Comparison of ENCODE assay signal across 22 mouse cellular contexts in the genomic region with DNA sequence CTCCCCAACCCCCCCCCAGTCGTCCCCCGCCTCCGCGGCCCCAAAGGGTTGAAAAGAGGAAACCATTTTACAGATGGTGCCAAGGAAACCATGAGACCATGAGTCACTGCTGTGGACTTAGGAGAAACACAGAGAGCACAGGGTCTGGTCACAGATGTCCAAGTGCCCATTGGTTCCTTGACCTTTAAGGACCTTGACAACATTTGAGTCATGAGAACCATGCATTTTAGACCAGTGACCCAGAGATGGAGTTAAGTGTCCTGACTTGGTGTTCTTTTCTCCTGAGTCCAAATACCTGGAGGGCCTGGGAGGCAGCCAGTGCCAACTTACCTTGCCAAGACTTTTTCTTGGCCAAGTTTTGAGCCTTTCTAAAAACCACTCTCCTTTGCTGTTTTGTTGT. TPM values are rescaled to one million over a fixed set of nuclear protein-coding genes. Genes with fewer than 3 reads are reported as not detected.
DNase-seq lines count a peak whose midpoint lies in the region; ATAC-seq and TF ChIP-seq lines count a peak whose summit lies in the region.
"Had no signal": no experiment of that assay in that cellular context is flagged by ENCODE, and none has a peak within 500 bp of the region (broad histone marks: within the 10 kb centered on the region; RNA-seq: fewer than 3 reads in every experiment).

No protein-coding gene starts in this region.

- no peak overlapping the region for H3K27ac ChIP-seq in kidney, embryonic 16.5 days (ENCODE audit: low read length)
- H3K27ac ChIP-seq in left cerebral cortex, adult 2 months, result no peak overlapping the region
- no peak overlapping the region for H3K27ac ChIP-seq in forebrain, embryonic 15.5 days (replicated peaks)
- H3K27ac ChIP-seq: embryonic facial prominence, embryonic 10.5 days; hindbrain, embryonic 10.5 days; intestine, embryonic 15.5 days; liver, embryonic 13.5 days; macrophage; midbrain, embryonic 15.5 days; neural tube, embryonic 12.5 days had no signal

- no peak for TF ChIP-seq CTCF in left cerebral cortex, adult 2 months (IDR thresholded peaks at IDR 0.05)

- H3K9ac ChIP-seq in kidney, embryonic 16.5 days (replicated peaks; ENCODE audit: low read length), result no peak overlapping the region
- H3K9ac ChIP-seq in forebrain, embryonic 15.5 days (replicated peaks), result no peak overlapping the region
- H3K9ac ChIP-seq: intestine, embryonic 15.5 days; liver, embryonic 13.5 days; midbrain, embryonic 15.5 days; neural tube, embryonic 12.5 days had no signal

- DNase-seq in heart, adult 11 months, result peak; percentile 90
- no peak for DNase-seq in heart, postnatal 14 days
- DNase-seq in kidney, adult 9 months, result peak; percentile 57
- peak; percentile 49 for DNase-seq in 416B (ENCODE audit: low read depth)
- DNase-seq in fibroblast of lung, adult 2 months (ENCODE audit: low read depth), result peak; percentile 57
- no peak for DNase-seq in left cerebral cortex, adult 2 months (ENCODE audit: extremely low spot score in 1 of 2, low spot score in 2 of 2)
- DNase-seq: cerebellum, adult 18-20 months; gastrocnemius, postnatal 36 days; liver, embryonic 13.5 days; lung, adult 2 months; right cerebral cortex, postnatal 14 days; spleen, adult 18-20 months had no signal

- no peaks in the 10 kb centered on the region for H3K27me3 ChIP-seq in kidney, embryonic 16.5 days (ENCODE audit: insufficient read depth, low read length)
- H3K27me3 ChIP-seq in forebrain, embryonic 15.5 days, result no peaks in the 10 kb centered on the region
- H3K27me3 ChIP-seq: intestine, embryonic 15.5 days; liver, embryonic 13.5 days; midbrain, embryonic 15.5 days; neural tube, embryonic 12.5 days had no signal

- no peak for ATAC-seq in kidney, embryonic 16.5 days (ENCODE audit: low FRiP score, low TSS enrichment)
- ATAC-seq in forebrain, embryonic 15.5 days (replicated peaks), result no peak
- ATAC-seq: hindbrain, embryonic 16.5 days; intestine, embryonic 15.5 days; midbrain, embryonic 15.5 days had no signal

- 90% methylated on average over 4 of the region's 4 CpGs for WGBS in kidney, embryonic 16.5 days
- WGBS in forebrain, embryonic 15.5 days, result 87% methylated on average over 4 of the region's 4 CpGs

- no peak overlapping the region for H3K4me3 ChIP-seq in kidney, embryonic 16.5 days (ENCODE audit: low read length)
- no peak overlapping the region for H3K4me3 ChIP-seq in left cerebral cortex, adult 2 months
- H3K4me3 ChIP-seq in forebrain, embryonic 15.5 days, result no peak overlapping the region
- H3K4me3 ChIP-seq: embryonic facial prominence, embryonic 10.5 days; hindbrain, embryonic 10.5 days; intestine, embryonic 15.5 days; liver, embryonic 13.5 days; midbrain, embryonic 15.5 days; neural tube, embryonic 12.5 days had no signal

- no peaks in the 10 kb centered on the region for H3K9me3 ChIP-seq in kidney, embryonic 16.5 days (ENCODE audit: low read length)
- H3K9me3 ChIP-seq in forebrain, embryonic 15.5 days, result no peaks in the 10 kb centered on the region
- H3K9me3 ChIP-seq: embryonic facial prominence, embryonic 10.5 days; hindbrain, embryonic 10.5 days; intestine, embryonic 15.5 days; liver, embryonic 13.5 days; midbrain, embryonic 15.5 days; neural tube, embryonic 12.5 days had no signal

- no peak overlapping the region for H3K4me2 ChIP-seq in kidney, embryonic 16.5 days (replicated peaks; ENCODE audit: low read depth, low read length)
- H3K4me2 ChIP-seq in forebrain, embryonic 15.5 days (replicated peaks), result no peak overlapping the region
- H3K4me2 ChIP-seq: heart, embryonic 11.5 days; intestine, embryonic 15.5 days; liver, embryonic 13.5 days; midbrain, embryonic 15.5 days; neural tube, embryonic 12.5 days had no signal

- intact Hi-C loops in heart, postnatal 14 days (cut with DNase I), result no loop called here
- intact Hi-C loops in left cerebral cortex, adult 2 months (cut with DNase I), result no loop called here

- no peaks in the 10 kb centered on the region for H3K36me3 ChIP-seq in kidney, embryonic 16.5 days (ENCODE audit: insufficient read depth, low read length)
- H3K36me3 ChIP-seq in forebrain, embryonic 15.5 days, result no peaks in the 10 kb centered on the region
- H3K36me3 ChIP-seq: embryonic facial prominence, embryonic 10.5 days; hindbrain, embryonic 10.5 days; intestine, embryonic 15.5 days; liver, embryonic 13.5 days; midbrain, embryonic 15.5 days; neural tube, embryonic 12.5 days had no signal

- H3K4me1 ChIP-seq in kidney, embryonic 16.5 days (ENCODE audit: insufficient read depth, low read length), result no peaks in the 10 kb centered on the region
- H3K4me1 ChIP-seq in forebrain, embryonic 15.5 days, result 0 out of 2 replicates have a peak, but pooled peaks cover 2% of the 10 kb centered on the region
- H3K4me1 ChIP-seq: embryonic facial prominence, embryonic 10.5 days; hindbrain, embryonic 10.5 days; intestine, embryonic 15.5 days; liver, embryonic 13.5 days; midbrain, embryonic 15.5 days; neural tube, embryonic 12.5 days had no signal

RNA-seq across cellular contexts. Expression of a gene that starts 43.9 kb away (rescaled TPM):
- 100 to 1,000 TPM; 109 to 118 TPM for total RNA-seq in heart, postnatal 14 days (2021)
- 19.3 and 22.8 TPM in 2 replicates for polyA plus RNA-seq in kidney, embryonic 16.5 days (2015; fragmentation: Nextera tagmentation; extraction: Ambion mirVana)
- total RNA-seq in left cerebral cortex, adult 2 months (2021), result 10 to 100 TPM; 54.4 to 58.1 TPM
- polyA plus RNA-seq in forebrain, embryonic 15.5 days (2015; fragmentation: Nextera tagmentation; extraction: Ambion mirVana), result 40.5 and 45.1 TPM in 2 replicates

Comparison
In these comparisons a context has a peak if more than half of its experiments do, and no peak if none do; other contexts are left out.
1. DNase-seq: peak in heart, adult 11 months (single experiment), kidney, adult 9 months (single experiment), 416B (single experiment) and fibroblast of lung, adult 2 months (single experiment); none in heart, postnatal 14 days (0 of 2) and left cerebral cortex, adult 2 months (0 of 2).